Mouse (Mus musculus): ENCODE results near the gene Chtf18. TPM values are rescaled to one million over a fixed set of nuclear protein-coding genes. Genes with fewer than 3 reads are reported as not detected.
A peak's percentile ranks its signal among the peaks of the same experiment; 100 is the strongest.

The Chtf18 gene
- total RNA-seq, 2 experiments from 2014 or later = 4.2 to 5.1 TPM

DNA sequence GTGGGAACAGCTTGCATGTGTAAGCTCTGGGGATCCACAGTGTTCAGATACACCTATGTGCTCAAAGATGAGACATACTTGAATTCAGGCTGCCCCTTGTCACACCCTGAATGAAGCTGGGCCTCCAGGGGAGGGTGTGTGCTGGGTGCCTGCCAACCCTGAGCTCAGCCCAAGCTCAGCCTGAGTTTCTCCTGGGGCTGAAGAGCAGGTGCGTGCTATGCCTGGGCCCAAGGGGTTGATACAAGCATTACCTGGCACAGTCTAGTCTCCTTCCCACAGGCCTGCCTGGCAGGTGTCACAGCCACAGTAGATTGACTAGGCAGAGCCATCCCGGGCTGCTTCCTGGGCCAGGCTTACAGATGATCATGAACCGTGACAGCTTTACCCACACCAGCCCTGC, 8.5 kb upstream of the Chtf18 start, which contains the start of gene Mslnl:
Mslnl (plus strand) TSS at position 298 of the 400 bp plus-strand sequence.
- intact Hi-C loops (cut with DNase I) = no loop called here
- DNase-seq = no peak

GRCm38 (mm10) chr17:25735246-25735645, 8.0 kb upstream of the Chtf18 start:
- DNase-seq = no peak
- intact Hi-C loops (cut with DNase I) = no loop called here

DNA sequence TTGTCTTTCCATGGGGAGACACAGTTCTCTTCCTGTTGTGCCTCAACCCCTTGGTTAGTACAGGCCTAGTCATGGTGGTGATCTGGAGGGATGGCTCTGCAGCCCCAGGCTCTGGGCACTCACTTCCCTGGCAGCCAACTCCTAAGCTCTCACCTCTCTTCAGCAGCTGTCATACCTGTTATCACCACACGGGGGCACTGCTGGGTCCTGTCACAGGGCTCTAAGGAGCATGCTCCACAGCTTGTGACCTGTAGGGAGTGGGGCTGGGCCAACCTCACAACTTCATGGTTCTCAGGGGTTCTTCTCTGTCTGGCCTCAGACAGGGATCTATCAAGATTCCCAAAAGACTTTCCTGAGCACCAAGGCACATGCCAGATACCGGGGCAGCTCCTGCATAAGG, 4.9 kb upstream of the Chtf18 start:
- peak; percentile 78 to 89 for DNase-seq
- intact Hi-C loops (cut with DNase I) = loop anchor here (2.0 kb wide), 1 partner anchor 69 kb away; no protein-coding TSS in a partner anchor

DNA sequence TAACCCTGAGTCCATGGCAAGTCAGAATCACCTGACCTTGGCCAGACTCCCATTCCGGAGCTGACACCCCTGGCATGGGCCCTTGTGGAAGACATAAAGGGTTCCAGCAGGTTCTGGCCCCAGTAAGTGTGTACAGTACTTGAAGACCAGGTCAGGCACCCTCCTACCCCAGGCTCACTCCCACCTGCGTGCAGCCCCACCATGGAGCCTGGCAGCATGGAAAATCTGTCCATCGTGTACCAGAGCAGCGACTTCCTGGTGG, 721 bp upstream of the Chtf18 start:
- DNase-seq = no peak
- intact Hi-C loops (cut with DNase I) = no loop called here

DNA sequence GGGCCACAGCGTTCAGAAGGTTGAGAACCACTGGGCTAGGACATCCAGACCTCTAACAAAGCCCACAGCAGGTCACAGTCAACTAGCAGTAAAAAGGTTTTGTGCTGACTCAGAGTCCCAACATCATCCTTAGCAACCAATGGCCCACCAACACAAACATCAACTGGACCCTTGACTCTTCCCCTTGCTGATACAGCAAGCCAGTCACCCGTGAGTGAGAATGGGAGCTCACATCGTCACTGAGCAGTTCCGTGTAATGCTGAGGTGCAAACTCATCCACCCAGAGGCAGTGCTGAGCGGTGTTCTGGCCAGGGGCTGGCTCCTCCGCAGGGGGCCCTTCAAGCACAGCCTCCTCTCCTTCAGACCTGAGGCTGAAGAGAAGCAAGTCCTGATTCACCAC, 2.0 kb downstream of the Chtf18 start:
- no peak for DNase-seq
- intact Hi-C loops (cut with DNase I) = no loop called here

GRCm38 (mm10) chr17:25723919-25724318, 3.3 kb downstream of the Chtf18 start:
- intact Hi-C loops (cut with DNase I) = no loop called here
- no peak for DNase-seq

GRCm38 (mm10) chr17:25723470-25723869, 3.7 kb downstream of the Chtf18 start:
- DNase-seq = no peak
- intact Hi-C loops (cut with DNase I) = no loop called here

DNA sequence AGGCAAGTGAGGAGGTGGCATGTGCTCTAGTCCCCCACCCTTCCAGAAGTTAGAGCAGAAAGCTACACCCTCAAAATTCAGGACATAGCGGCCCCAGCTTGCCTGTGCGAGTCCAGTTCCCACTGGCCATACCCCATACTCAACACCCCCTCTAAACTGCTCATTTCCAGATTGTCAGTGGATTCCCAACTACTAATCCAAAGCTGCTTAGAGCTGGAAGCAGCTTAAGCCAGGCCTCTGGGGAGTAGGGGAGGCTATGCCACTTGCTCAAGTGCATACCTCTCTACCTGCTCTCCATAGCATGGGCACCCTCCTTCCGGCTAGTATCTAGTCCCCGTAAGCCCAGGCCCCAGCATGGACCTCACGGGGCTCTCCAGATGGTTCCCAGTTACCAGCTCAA, 5.7 kb downstream of the Chtf18 start:
- no peak for DNase-seq
- intact Hi-C loops (cut with DNase I) = no loop called here

- intact Hi-C loops (cut with DNase I) = no loop called here
- DNase-seq = no peak
These were observed 9.5 kb downstream of the Chtf18 start for GRCm38 (mm10) chr17:25717691-25718090.

DNA sequence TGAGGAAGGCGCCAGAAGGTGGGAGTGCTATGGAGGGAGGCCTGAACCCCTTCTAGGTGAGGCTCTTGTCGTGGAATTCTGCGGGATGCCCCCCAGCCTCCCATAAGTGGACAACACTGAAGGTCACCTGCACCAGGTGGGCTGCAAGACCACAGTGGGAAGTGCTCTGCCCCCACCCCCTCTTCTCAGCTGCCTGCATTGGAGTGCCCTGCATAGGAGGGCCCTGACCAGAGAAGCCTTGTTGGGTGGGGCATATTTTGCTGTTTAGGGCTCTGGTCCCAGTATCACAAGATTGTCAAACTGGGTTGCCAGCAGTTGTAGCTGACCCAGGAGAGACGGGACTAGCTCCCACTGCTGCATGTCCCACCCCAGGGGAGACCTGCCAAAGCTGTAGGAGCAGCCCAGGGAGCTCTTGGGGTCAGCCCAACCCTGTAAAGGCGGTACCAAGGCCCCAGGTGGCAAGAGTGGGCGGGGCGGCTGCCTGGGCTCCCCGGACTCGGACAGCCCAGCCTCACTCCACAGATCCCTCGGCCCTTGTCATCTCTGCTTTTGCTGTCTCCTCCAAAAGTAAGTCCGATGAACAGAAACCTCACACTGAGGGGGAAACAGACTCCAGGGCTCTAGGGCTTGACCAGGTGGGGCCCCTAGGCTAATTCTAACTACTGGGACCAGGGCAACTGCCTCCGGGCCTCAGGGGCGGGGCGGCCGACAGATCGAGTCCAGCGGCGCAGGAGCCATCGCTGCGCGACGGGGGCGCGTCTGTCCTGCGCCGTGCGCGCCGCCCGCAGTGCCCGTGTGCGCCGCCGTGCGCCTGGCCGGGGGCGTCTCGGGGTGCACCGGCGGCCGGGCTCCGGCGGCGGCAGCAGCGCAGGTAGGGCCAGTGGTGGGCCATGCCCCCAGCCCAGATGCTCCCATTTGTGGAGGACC, 10.2 kb downstream of the Chtf18 start, which contains the start of gene Gng13:
Gng13 (plus strand) TSS at position 461 of the 927 bp plus-strand sequence.
- peak; percentile 17 to 25 for DNase-seq
- intact Hi-C loops (cut with DNase I) = no loop called here

- DNase-seq = no peak
- intact Hi-C loops (cut with DNase I) = no loop called here
These were observed 11.1 kb downstream of the Chtf18 start for GRCm38 (mm10) chr17:25716130-25716529.

- intact Hi-C loops (cut with DNase I) = no loop called here
- DNase-seq = no peak
These were observed 11.6 kb downstream of the Chtf18 start for GRCm38 (mm10) chr17:25715627-25716026.

- no peak for DNase-seq
- intact Hi-C loops (cut with DNase I) = no loop called here
These were observed 16.1 kb downstream of the Chtf18 start for GRCm38 (mm10) chr17:25711136-25711535.

GRCm38 (mm10) chr17:25709994-25710393, 17.2 kb downstream of the Chtf18 start:
- intact Hi-C loops (cut with DNase I) = no loop called here

GRCm38 (mm10) chr17:25700863-25701496, 26.2 kb downstream of the Chtf18 start:
- DNase-seq = no peak
- intact Hi-C loops (cut with DNase I) = no loop called here

More at GRCm38 (mm10) chr17:25709994-25710393, 17.2 kb downstream of the Chtf18 start:
- DNase-seq = no peak

DNA sequence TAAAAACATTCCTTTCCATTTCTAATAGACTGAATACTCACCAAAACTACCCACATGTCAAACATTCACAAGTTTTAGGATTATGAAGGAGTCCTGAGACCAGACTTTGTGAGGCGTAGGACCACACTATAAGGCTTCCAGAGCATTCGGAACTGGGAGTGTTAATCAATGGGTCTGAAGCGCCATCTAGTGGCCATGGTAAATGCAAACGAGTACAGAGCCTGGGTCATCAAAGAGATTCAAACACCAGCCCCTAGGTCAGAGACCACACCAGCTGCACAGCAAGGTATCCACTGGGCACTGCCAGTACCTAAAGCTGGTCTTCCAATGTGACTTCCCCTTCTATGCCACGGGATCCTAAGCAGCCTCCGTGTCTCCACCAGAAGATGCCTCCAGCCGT, 28.8 kb downstream of the Chtf18 start:
- intact Hi-C loops (cut with DNase I) = loop anchor here (1.0 to 10.0 kb wide), 5 partner anchors 130 to 374 kb away; no protein-coding TSS in a partner anchor
- peak; percentile 73 to 88 for DNase-seq

DNA sequence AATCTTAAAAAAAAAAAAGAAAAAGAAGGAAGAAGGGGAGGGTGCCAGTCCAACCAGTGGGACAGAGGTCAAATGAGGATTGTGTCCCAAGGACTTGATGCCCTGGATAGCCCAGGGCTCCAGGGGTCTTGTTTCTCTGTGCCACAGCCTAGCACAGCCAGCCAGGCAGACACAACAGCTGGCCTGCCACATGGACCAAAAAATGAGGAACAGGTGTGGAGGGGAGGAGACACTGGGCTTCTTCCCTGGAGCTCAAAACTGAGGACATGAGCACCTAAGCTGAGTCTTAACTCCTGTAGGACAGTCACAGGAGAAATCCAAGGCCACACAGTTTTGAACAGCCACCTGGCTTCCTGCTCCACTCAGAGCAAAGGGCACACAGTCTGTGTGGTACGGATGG, 31.0 kb downstream of the Chtf18 start:
- intact Hi-C loops (cut with DNase I) = loop anchor here (5.0 to 10.0 kb wide), 3 partner anchors 191 to 371 kb away; no protein-coding TSS in a partner anchor
- DNase-seq = no peak

DNA sequence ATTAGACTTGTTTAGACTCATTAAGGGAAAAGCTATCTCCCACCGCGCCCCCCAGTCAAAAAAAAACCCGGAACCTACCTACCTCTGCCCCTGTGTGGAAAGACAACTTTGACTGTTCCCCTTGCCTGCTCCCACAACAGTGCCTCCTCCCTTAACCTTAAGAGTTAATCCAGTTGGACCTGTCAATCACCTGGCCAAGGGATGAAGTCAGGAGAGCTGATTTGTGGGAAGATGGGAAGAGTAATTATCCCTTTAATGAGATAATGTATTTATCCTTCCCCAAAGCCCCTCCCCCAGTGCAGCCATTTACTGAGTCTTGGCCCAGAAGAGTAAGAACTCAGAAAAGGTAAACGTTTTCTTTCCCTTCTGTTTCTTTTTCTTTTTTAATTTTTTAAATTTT, 38.3 kb downstream of the Chtf18 start:
- no peak for DNase-seq
- intact Hi-C loops (cut with DNase I) = no loop called here

DNA sequence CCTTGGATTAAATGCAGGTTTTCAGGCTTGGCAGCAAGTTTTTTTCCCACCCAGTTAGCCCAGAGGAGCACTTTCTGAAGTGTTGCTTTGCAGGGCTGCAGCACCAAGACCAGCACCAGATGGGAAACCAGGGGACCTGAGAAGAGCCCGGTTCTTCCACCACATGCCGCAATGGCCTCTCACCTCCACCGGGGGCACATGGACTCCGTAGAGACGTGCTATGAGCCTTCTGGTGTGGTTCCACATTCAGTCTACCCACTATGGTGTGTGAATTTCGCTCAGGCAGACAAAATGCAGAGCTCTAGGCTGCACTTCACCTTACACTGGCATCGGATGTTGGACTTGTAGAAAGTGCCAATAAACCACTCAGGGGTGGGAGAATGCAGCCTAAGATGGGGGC, 40.9 kb downstream of the Chtf18 start:
- intact Hi-C loops (cut with DNase I) = no loop called here
- DNase-seq = no peak

- intact Hi-C loops (cut with DNase I) = no loop called here
- DNase-seq = no peak
These were observed 45.6 kb downstream of the Chtf18 start for GRCm38 (mm10) chr17:25681636-25682035.

GRCm38 (mm10) chr17:25679818-25680217, 47.4 kb downstream of the Chtf18 start:
- no peak for DNase-seq
- intact Hi-C loops (cut with DNase I) = no loop called here

DNA sequence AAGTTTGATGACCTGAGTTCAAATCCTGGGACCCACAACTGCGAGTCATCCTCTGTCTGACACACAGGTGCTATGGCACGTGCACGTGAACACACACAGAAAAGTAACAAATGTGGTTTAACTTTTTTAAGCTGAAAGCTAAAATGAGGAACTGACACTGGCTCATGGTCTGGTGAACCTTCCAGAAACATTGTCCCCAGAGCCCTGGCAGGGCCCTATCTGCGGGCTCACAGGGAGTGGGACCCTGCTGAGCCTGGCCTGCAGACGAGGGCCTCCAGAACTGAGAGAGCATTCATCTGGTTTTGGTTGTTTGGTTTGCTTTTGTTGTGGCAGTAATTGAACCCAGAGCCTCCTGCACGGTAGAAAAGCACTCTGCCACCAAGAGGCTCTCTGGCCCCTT, 49.2 kb downstream of the Chtf18 start:
- intact Hi-C loops (cut with DNase I) = no loop called here
- DNase-seq = no peak

All from heart, postnatal 10 days (tissue).